Mouse (Mus musculus): ENCODE results near the gene Got2. TPM values are rescaled to one million over a fixed set of nuclear protein-coding genes. Genes with fewer than 3 reads are reported as not detected.
"Not testable (repeated sequence)": the region's sequence is repeated elsewhere in the genome, so short reads cannot be mapped to it uniquely, and the experiment has no call there.

Gene Got2
- polyA plus RNA-seq, 1 experiment from 2014 or later: 244 TPM

DNA sequence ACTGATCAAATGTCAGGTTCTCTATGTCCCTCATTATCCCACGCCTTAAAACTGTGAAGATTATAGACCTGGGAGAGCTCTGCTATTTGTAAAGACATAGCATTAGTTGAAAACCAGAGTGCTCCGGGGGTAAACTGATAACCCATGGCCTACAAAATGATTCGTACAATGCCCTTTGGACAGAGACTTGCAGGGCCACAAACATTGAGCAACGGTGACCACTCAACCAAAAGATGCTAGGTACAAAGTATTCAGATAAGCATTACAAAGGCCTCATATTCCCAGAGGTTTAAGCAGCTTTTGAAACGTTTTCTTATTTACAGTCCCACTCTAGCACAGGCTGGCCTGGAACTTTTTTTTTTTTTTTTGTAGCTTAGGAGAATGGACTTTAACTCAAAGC is 2.4 kb downstream of the Got2 start:
- Histone ChIP-seq H3K36me3 (no peaks in the 10 kb centered on the region), H3K27ac (no peak overlapping the region), H3K27me3 (ENCODE audit: insufficient read depth, poor library complexity, severe bottlenecking) (no peaks in the 10 kb centered on the region), H3K9me3 (no peaks in the 10 kb centered on the region), H3K4me3 (no peak overlapping the region), H3K4me1 (peaks cover 29% of the 10 kb centered on the region)
- no peak for DNase-seq (ENCODE audit: low spot score)
- WGBS: 60% methylated on average over 5 of the region's 5 CpGs

GRCm38 (mm10) chr8:95885271-95885841 is 3.0 kb downstream of the Got2 start:
- H3K9me3 ChIP-seq: no peaks in the 10 kb centered on the region
- 75% methylated on average over 5 of the region's 5 CpGs for WGBS
- H3K4me3 ChIP-seq: no peak overlapping the region
- peaks cover 29% of the 10 kb centered on the region for H3K4me1 ChIP-seq
- no peak overlapping the region for H3K27ac ChIP-seq
- H3K27me3 ChIP-seq (ENCODE audit: insufficient read depth, poor library complexity, severe bottlenecking): no peaks in the 10 kb centered on the region
- H3K36me3 ChIP-seq: no peaks in the 10 kb centered on the region
- DNase-seq (ENCODE audit: low spot score): no peak

DNA sequence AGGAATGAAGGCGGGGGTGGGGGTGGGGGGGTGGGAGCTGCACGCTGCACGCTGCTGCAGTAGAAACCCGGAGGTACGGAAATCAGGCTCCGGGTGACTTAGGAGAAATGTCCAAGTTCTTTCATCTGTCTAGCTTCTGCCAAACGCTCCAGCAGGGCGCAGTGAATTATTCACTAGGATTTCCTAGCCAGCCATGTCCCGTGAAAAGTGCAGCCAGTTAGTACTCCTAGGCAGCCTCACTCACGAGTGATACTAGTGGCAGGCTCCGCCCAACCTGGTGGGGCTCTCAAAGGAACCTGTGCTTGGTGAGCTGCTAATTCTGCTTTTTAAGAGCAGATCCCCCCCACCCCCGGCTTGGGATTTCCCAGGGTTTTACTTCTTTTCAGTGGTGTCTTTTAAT is 3.9 kb downstream of the Got2 start:
- H3K27ac ChIP-seq: no peak overlapping the region
- DNase-seq (ENCODE audit: low spot score): no peak
- H3K9me3 ChIP-seq: no peaks in the 10 kb centered on the region
- H3K4me1 ChIP-seq: peaks cover 29% of the 10 kb centered on the region
- H3K4me3 ChIP-seq: no peak overlapping the region
- WGBS: 81% methylated on average over 12 of the region's 12 CpGs
- H3K27me3 ChIP-seq (ENCODE audit: insufficient read depth, poor library complexity, severe bottlenecking): no peaks in the 10 kb centered on the region
- no peaks in the 10 kb centered on the region for H3K36me3 ChIP-seq

DNA sequence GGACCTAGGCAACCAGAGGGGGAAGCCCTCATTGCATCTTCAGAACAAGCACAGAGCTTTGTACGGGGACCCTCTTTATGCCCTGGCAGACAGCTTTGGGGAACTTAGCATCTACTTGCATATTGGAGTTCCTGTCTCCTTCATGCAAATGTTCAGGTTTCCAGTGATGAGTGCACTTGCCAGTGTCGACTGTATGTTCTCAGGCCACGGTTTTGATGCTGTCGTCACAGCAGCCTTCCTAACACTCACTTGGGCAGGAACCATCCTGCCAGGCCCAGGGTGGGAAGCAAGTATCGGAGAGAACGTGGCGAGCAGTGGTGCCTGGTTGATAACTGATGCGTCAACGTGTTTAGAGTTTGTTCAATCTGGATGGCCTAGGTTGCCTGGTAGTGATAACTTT is 6.2 kb downstream of the Got2 start:
- Histone ChIP-seq H3K36me3 (peaks cover 7% of the 10 kb centered on the region), H3K4me1 (peaks cover 38% of the 10 kb centered on the region), H3K27me3 (ENCODE audit: insufficient read depth, poor library complexity, severe bottlenecking) (no peaks in the 10 kb centered on the region), H3K4me3 (no peak overlapping the region), H3K9me3 (no peaks in the 10 kb centered on the region), H3K27ac (no peak overlapping the region)
- WGBS: 68% methylated on average over 9 of the region's 9 CpGs
- DNase-seq (ENCODE audit: low spot score): peak; percentile 64

DNA sequence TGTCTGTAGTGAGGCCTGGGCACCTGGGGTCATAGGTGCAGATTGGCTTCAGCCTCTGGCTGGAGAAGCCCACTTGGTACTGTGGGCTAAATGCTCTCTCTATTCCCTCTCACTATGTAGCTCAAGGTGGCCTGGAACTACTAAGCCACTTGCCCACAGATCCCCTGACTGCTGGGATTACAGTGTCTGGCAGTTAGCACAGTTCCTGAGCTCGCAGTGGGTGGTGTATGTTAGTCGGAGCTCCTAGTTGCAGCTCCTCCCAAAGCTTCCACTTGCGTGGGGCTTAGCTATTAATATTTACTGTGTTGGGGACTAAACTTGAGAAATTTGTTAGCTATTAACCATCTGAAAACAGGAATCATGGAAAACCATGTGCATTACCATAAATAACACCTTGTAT is 6.8 kb downstream of the Got2 start:
- no peak overlapping the region for H3K27ac ChIP-seq
- WGBS: 72% methylated on average over 3 of the region's 3 CpGs
- no peaks in the 10 kb centered on the region for H3K27me3 ChIP-seq (ENCODE audit: insufficient read depth, poor library complexity, severe bottlenecking)
- H3K36me3 ChIP-seq: peaks cover 13% of the 10 kb centered on the region
- peak; percentile 61 for DNase-seq (ENCODE audit: low spot score)
- no peaks in the 10 kb centered on the region for H3K9me3 ChIP-seq
- H3K4me3 ChIP-seq: no peak overlapping the region
- H3K4me1 ChIP-seq: peaks cover 32% of the 10 kb centered on the region

DNA sequence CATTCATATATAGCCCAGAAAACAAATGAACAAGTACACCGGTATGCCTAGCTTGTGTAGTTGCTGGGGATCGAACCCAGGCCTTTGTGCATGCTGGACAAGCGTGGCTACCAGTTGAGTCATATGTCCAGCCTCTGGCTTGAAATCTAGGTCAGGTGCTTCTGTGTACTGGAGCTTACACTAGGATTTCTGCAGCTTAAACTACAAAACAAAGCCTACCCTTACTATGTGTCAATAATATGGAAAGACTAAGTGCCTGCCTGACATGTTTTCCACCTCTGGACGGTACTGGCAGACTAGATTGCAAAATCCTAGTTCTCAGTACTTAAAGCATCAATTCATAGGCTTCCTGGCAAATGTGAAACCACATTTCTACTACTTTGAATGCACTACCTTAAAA is 8.5 kb downstream of the Got2 start:
- WGBS: 86% methylated on average over 4 of the region's 4 CpGs
- no peak overlapping the region for H3K27ac ChIP-seq
- H3K4me1 ChIP-seq: peaks cover 19% of the 10 kb centered on the region
- peak; percentile 16 for DNase-seq (ENCODE audit: low spot score)
- no peaks in the 10 kb centered on the region for H3K9me3 ChIP-seq
- H3K4me3 ChIP-seq: no peak overlapping the region
- peaks cover 30% of the 10 kb centered on the region for H3K36me3 ChIP-seq
- no peaks in the 10 kb centered on the region for H3K27me3 ChIP-seq (ENCODE audit: insufficient read depth, poor library complexity, severe bottlenecking)

DNA sequence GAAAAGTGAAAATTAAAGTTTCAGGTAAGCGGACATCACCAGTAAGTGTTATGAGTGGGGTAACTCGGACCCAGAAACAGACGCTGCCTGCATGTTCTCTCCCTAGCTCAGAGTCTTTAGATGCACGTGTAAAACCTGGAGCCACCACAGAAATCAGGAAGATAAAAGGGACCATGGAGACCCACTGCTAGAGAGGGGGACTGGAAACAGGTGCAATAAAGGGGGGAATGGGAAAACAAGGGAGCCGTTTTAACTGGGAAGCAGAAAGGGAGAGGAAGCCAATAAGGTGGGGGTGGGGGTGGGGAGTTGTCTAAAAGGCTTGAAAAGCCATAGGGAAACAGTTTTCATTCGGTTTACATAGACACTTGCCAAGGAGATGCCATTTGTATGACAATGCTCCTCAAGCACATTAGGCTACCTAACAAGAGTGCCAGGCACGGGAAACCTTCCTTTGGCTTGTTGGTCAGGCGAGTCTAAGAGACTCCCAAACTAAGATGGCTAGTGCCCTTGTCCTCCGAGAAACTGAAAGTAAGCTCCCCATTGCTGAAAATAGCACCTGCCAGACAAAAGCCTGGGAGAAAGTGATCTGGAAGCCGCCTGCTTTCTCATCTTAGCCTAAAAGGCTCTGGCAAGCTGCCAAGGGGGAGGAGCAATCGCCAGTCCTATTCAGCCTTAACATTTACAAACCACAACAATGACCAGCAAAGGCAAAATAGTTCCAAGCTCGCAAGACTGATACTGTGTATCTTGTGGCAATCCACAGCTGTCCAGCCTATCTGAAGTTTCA is 10.0 kb downstream of the Got2 start:
- H3K27ac ChIP-seq: peak overlapping the region; percentile 81
- no peaks in the 10 kb centered on the region for H3K27me3 ChIP-seq (ENCODE audit: insufficient read depth, poor library complexity, severe bottlenecking)
- peak overlapping the region; percentile 44 for H3K4me3 ChIP-seq
- peaks cover 45% of the 10 kb centered on the region for H3K36me3 ChIP-seq
- H3K4me1 ChIP-seq: peaks cover 12% of the 10 kb centered on the region; the same call in 1 of the 2 replicates
- DNase-seq (ENCODE audit: low spot score): peak; percentile 81
- H3K9me3 ChIP-seq: no peaks in the 10 kb centered on the region
- 48% methylated on average over 12 of the region's 12 CpGs for WGBS

GRCm38 (mm10) chr8:95875270-95875669 is 13.1 kb downstream of the Got2 start:
- H3K27ac ChIP-seq: no peak overlapping the region
- H3K36me3 ChIP-seq: peaks cover 76% of the 10 kb centered on the region
- no peak for DNase-seq (ENCODE audit: low spot score)
- WGBS: 90% methylated on average over 7 of the region's 7 CpGs
- peaks cover 12% of the 10 kb centered on the region; the same call in 1 of the 2 replicates for H3K4me1 ChIP-seq
- no peaks in the 10 kb centered on the region for H3K27me3 ChIP-seq (ENCODE audit: insufficient read depth, poor library complexity, severe bottlenecking)
- no peaks in the 10 kb centered on the region for H3K9me3 ChIP-seq
- no peak overlapping the region for H3K4me3 ChIP-seq

DNA sequence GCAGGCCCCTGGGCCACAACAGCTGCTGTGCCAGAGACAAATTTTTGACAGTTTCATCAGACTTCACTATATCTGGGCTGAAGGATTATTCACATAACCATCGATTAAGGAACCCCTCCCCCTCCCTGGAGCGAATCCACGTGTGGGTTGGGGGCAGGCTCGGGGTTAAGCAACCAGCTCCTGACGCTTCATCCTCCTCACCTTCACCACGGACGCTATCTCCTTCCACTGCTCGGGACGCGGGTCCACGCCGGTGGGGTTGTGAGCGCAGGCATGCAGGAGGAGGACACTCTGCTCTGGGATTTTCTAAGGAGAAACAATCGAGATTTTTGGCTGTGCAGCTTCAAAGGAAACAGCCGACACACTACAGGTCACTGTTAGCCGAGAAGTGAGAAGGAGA is 16.7 kb downstream of the Got2 start:
- peak; percentile 56 for DNase-seq (ENCODE audit: low spot score)
- H3K36me3 ChIP-seq: peaks cover 100% of the 10 kb centered on the region
- 84% methylated on average over 16 of the region's 16 CpGs for WGBS
- no peaks in the 10 kb centered on the region for H3K27me3 ChIP-seq (ENCODE audit: insufficient read depth, poor library complexity, severe bottlenecking)
- H3K4me1 ChIP-seq: no peaks in the 10 kb centered on the region
- no peak overlapping the region for H3K4me3 ChIP-seq
- no peak overlapping the region for H3K27ac ChIP-seq
- H3K9me3 ChIP-seq: no peaks in the 10 kb centered on the region

- not testable (repeated sequence) for H3K4me3 ChIP-seq; H3K4me1 ChIP-seq; H3K9me3 ChIP-seq; H3K27me3 ChIP-seq (ENCODE audit: insufficient read depth, poor library complexity, severe bottlenecking); H3K27ac ChIP-seq
- WGBS: 93% methylated on average over 18 of the region's 18 CpGs
- H3K36me3 ChIP-seq: peaks cover 65% of the 10 kb centered on the region
- DNase-seq (ENCODE audit: low spot score): peak; percentile 66
Observed at GRCm38 (mm10) chr8:95864851-95865250, 23.5 kb downstream of the Got2 start.

GRCm38 (mm10) chr8:95863761-95864440 is 24.4 kb downstream of the Got2 start:
- not testable (repeated sequence) for H3K27me3 ChIP-seq (ENCODE audit: insufficient read depth, poor library complexity, severe bottlenecking); H3K27ac ChIP-seq; DNase-seq (ENCODE audit: low spot score); H3K4me1 ChIP-seq; H3K9me3 ChIP-seq; H3K4me3 ChIP-seq
- 68% methylated on average over 11 of the region's 11 CpGs for WGBS
- H3K36me3 ChIP-seq: peaks cover 56% of the 10 kb centered on the region

DNA sequence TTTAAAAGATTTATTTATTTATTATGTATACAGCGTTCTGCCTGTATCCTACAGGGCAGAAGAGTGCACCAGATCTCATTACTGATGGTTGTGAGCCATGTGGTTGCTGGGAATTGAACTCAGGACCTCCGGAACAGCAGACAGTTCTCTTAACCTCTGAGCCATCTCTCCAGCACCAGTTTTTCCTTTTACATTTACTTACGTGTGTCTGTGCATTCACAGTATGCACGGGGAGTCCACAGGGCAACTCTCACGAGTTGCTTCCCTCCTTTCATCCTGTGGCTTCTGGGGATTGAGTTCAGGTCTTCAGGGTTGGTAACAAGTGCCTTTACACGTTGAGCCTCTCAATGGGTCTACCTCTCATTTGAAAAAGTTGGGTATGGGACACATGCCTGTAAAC is 34.2 kb downstream of the Got2 start:
- WGBS: 81% methylated on average over 6 of the region's 6 CpGs
- Histone ChIP-seq H3K27me3 (ENCODE audit: insufficient read depth, poor library complexity, severe bottlenecking) (no peaks in the 10 kb centered on the region), H3K27ac (no peak overlapping the region), H3K4me1 (peaks cover 10% of the 10 kb centered on the region), H3K36me3 (no peaks in the 10 kb centered on the region), H3K9me3 (no peaks in the 10 kb centered on the region), H3K4me3 (no peak overlapping the region)
- DNase-seq (ENCODE audit: low spot score): no peak

GRCm38 (mm10) chr8:95853102-95853843 is 35.1 kb downstream of the Got2 start, which contains the start of gene Slc38a7:
Gene Slc38a7, minus strand, starts transcription at chr8:95853539.
- no peaks in the 10 kb centered on the region for H3K27me3 ChIP-seq (ENCODE audit: insufficient read depth, poor library complexity, severe bottlenecking)
- no peaks in the 10 kb centered on the region for H3K9me3 ChIP-seq
- DNase-seq (ENCODE audit: low spot score): peak; percentile 92
- peaks cover 10% of the 10 kb centered on the region for H3K4me1 ChIP-seq
- peak within 1 kb of the TSS; percentile 79 for H3K4me3 ChIP-seq
- 15% methylated on average over 22 of the region's 22 CpGs for WGBS
- peaks cover 4% of the 10 kb centered on the region; the same call in 1 of the 2 replicates for H3K36me3 ChIP-seq
- peak within 1 kb of the TSS; percentile 79 for H3K27ac ChIP-seq

Data from heart, embryonic 10.5 days (tissue).